Mouse (Mus musculus) ES-Bruce4 (cell line): ENCODE results near the gene Nudt3. TPM values are rescaled to one million over a fixed set of nuclear protein-coding genes. Genes with fewer than 3 reads are reported as not detected.

Source experiments
- H3K27ac ChIP-seq: 2 replicates; pipeline ENCODE4 v1.5.1; 2012; ENCODE audit warnings: low read length, inconsistent platforms; ENCODE audit not compliant: insufficient read depth
- H3K27me3 ChIP-seq: 2 replicates; pipeline ENCODE4 v1.6.1; 2012; ENCODE audit warnings: mild to moderate bottlenecking, low read length, inconsistent platforms; ENCODE audit not compliant: control insufficient read depth, poor library complexity, insufficient read depth, severe bottlenecking
- H3K36me3 ChIP-seq: 2 replicates; pipeline ENCODE4 v1.6.1; 2012; ENCODE audit warnings: inconsistent platforms, mild to moderate bottlenecking, low read length, moderate library complexity; ENCODE audit not compliant: control insufficient read depth, poor library complexity, insufficient read depth, severe bottlenecking
- H3K4me1 ChIP-seq: one replicate; pipeline ENCODE4 v1.8.1; 2011; ENCODE audit warnings: low read length; ENCODE audit not compliant: control insufficient read depth, insufficient read depth
- H3K4me3 ChIP-seq: 2 replicates; pipeline ENCODE4 v1.5.1; 2011; ENCODE audit warnings: low read depth, mild to moderate bottlenecking, low read length
- H3K9ac ChIP-seq: 2 replicates; pipeline ENCODE4 v1.6.1; 2012; ENCODE audit warnings: low read depth, mild to moderate bottlenecking, inconsistent platforms; ENCODE audit not compliant: poor library complexity, severe bottlenecking
- H3K9me3 ChIP-seq: replicated peaks from 2 replicates; pipeline ENCODE4 v1.6.1; 2012; ENCODE audit warnings: mild to moderate bottlenecking, low read length, inconsistent platforms; ENCODE audit not compliant: control insufficient read depth, poor library complexity, insufficient read depth, severe bottlenecking
- CTCF ChIP-seq: IDR thresholded peaks from one replicate; pipeline ENCODE4 v1.8.1; 2011; ENCODE audit warnings: low read depth, low read length
- EP300 ChIP-seq: IDR thresholded peaks from 2 replicates; pipeline ENCODE4 v1.6.1; 2011; ENCODE audit warnings: low read depth, low read length; ENCODE audit not compliant: insufficient read depth
- POLR2A ChIP-seq: IDR thresholded peaks from one replicate; pipeline ENCODE4 v1.8.1; 2011; ENCODE audit warnings: low read length; ENCODE audit not compliant: insufficient read depth
- polyA plus RNA-seq: library from polyadenylated mRNA; stranded (reverse); fragments of >200 nt; gene quantifications from 2 replicates; pipeline ENCODE4 v1.2.4, GENCODE M21; 2011; ENCODE audit warnings: low read depth; ENCODE audit not compliant: missing spikeins, insufficient read depth, insufficient read length

Gene Nudt3
- polyA plus RNA-seq, 1 experiment: 68.8 TPM

DNA sequence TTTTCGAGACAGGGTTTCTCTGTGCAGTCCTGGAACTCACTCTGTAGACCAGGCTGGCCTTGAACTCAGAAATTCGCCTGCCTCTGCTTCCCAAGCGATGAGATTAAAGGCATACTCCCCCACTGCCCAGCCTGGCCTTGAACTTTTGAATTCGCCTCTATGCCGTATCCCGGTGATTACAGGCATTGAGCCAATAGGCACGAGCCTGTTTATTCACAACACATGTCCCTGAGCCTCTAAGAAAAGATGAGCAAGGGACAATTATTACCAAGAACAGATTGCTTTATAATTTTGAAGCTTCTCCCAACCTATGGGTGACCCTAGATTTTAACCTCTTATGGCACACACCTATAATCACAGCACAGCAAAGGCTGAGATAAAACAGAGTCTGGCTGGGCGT, 5.1 kb upstream of the Nudt3 start:
- no peaks in the 10 kb centered on the region for H3K4me1 ChIP-seq

DNA sequence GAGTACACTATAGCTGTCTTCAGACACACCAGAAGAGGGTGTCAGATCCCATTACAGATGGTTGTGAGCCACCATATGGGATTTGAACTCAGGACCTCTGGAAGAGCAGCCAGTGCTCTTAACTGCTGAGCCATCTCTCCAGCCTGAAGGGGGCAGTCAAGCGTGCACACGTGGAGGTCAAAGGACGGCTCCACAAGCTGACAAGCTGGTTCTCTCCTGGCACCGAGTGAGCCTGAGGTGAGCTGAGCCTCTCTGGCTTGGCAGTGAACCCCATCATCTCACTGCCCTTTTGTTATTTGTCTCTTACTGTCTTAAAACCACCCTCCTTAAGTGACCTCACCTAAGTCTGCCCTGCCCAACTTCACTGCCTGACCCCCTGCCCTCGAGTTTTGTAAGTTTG, 4.2 kb upstream of the Nudt3 start:
- no peak overlapping the region for H3K9ac ChIP-seq
- peaks cover 26% of the 10 kb centered on the region for H3K36me3 ChIP-seq
- H3K4me1 ChIP-seq: no peaks in the 10 kb centered on the region
- TF ChIP-seq EP300 (no peak), CTCF (peak; percentile 51)
- no peak overlapping the region for H3K27ac ChIP-seq
- no peaks in the 10 kb centered on the region for H3K27me3 ChIP-seq
- no peak overlapping the region for H3K4me3 ChIP-seq
- H3K9me3 ChIP-seq: no peaks in the 10 kb centered on the region

More for the DNA sequence above, 5.1 kb upstream of the Nudt3 start:
- no peak overlapping the region for H3K9ac ChIP-seq
- H3K27me3 ChIP-seq: no peaks in the 10 kb centered on the region
- H3K4me3 ChIP-seq: no peak overlapping the region
- peaks cover 35% of the 10 kb centered on the region for H3K36me3 ChIP-seq
- no peak overlapping the region for H3K27ac ChIP-seq
- no peak for TF ChIP-seq EP300
- TF ChIP-seq POLR2A: no peak
- no peak for TF ChIP-seq CTCF
- no peaks in the 10 kb centered on the region for H3K9me3 ChIP-seq

DNA sequence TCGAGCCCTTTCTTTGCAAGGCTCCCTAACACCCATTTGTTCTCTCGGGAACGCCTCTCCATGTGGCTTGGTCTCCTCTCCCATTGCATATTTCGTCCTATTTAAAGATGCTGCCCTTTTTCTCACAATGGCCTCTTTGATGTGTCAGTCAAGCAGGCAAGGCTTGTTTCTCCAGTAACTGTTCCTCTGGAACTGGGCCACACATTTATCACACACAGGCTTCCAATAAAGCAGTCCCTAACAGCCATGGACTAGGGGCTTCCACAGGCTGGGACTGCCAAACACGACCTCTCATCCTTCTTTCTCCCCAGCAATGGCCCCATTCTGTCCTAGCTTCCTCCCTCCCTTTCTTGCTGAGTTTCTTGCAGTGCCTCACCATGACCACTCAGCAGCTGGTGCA, 3.4 kb upstream of the Nudt3 start:
- no peak overlapping the region for H3K4me3 ChIP-seq
- H3K9ac ChIP-seq: no peak overlapping the region
- H3K36me3 ChIP-seq: peaks cover 18% of the 10 kb centered on the region
- H3K27ac ChIP-seq: no peak overlapping the region
- TF ChIP-seq POLR2A: no peak
- TF ChIP-seq EP300: no peak
- TF ChIP-seq CTCF: no peak
- H3K4me1 ChIP-seq: no peaks in the 10 kb centered on the region
- no peaks in the 10 kb centered on the region for H3K27me3 ChIP-seq
- no peaks in the 10 kb centered on the region for H3K9me3 ChIP-seq

DNA sequence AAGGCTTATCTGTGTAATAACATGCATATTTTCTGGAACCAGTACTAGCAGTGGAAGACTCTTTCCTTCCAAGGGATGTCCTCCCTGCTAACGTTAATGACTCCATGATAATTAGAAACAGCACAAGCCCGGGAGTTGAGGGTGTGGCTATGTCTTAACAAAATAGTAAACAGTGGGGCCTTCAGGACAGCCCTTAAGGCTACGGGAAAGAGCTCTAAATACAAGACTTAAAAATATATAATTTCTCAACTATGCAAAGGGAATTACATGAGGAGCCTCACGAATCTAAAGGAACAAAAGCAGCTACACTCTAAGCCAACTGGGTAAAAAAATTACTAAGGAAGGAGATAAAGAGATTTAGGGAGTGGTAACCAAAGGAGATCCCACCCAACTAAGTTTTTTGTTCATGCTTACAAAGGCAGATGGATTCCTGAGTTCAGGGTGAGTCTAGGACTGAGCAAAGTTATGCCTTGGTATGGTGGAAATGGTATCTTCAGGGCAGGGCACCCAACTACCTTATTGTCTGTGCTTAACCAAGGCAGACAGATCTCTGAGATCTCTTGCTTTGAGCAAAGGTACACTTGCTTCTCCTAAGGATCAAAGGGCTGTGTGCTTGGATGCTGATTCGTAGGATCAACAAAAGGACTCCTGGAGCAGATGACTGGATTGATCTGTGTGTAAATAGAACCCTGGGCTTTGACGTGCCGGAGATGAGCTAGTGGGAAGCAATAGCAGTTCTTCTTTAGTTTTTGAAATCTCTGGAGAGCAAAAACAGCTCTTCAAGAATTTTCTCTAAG, 2.4 kb upstream of the Nudt3 start:
- H3K27me3 ChIP-seq: no peaks in the 10 kb centered on the region
- H3K4me3 ChIP-seq: no peak overlapping the region
- TF ChIP-seq EP300 (no peak), POLR2A (no peak), CTCF (no peak)
- no peak overlapping the region for H3K9ac ChIP-seq
- peak overlapping the region; percentile 26; the same call in 1 of the 2 replicates for H3K27ac ChIP-seq
- no peaks in the 10 kb centered on the region for H3K4me1 ChIP-seq
- H3K36me3 ChIP-seq: peaks cover 8% of the 10 kb centered on the region
- H3K9me3 ChIP-seq: no peaks in the 10 kb centered on the region

DNA sequence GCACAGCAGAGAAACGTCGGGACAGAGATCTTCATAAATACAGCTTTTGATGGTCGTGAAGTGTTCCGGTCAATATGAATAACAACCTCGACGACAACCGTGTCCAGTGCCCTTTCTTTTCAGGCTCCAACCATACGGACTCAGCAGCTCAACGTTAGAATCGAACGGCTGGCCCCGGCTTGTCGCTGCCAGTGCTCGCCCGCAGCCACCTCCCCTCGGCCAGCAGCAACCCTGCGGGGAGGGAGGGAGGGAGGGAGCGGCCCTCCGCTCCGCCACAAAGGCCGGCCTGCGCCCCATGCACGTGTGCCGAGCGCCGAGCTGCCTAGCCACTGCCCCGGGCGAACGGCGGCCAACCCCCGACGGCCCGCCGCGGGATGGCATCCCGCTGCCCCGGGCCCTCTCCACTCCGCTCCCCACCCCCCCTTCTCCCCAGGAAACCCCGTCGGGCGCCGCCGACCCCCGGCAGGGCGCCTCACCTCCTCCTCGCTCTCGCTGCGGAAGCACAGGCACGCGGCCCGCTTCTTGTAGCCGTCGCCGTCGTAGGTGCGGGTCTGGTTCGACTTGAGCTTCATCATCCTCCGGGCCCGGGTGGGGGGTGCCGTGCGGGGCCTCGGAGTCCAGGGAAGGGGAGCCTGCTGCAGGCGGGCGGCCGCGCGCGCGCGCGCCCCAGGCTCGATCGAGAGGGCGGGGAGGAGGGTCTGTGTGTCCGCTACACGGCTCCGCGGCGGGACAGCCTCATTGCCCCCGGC, 510 bp downstream of the Nudt3 start:
- Histone ChIP-seq H3K4me1 (peaks cover 3% of the 10 kb centered on the region), H3K9ac (peak overlapping the region; percentile 97), H3K27ac (no peak overlapping the region), H3K9me3 (no peaks in the 10 kb centered on the region), H3K36me3 (no peaks in the 10 kb centered on the region), H3K4me3 (peak overlapping the region; percentile 74), H3K27me3 (no peaks in the 10 kb centered on the region)
- no peak for TF ChIP-seq POLR2A
- no peak for TF ChIP-seq CTCF
- TF ChIP-seq EP300: no peak
